ENCODE assay signal across 5 mouse cellular contexts in the genomic region with DNA sequence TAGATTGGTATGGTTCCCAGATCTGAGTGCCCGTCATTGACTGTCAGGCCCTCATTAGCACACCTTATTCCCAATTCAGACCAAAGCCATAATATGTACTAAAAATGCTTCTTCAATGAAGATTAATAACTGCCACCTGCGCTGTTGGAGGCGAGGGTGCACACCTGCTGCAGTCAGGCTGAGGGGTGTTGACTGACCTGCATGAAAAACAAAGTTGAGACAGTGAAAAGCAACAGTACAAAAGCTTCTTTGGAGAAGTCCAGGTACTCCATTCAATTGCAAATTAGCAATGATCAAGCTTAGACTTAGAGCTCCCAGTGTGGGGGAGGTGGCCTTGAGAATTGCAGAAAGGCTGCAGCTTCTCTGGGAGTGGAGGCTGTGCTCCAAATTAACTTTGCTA. TPM values are rescaled to one million over a fixed set of nuclear protein-coding genes. Genes with fewer than 3 reads are reported as not detected.
DNase-seq lines count a peak whose midpoint lies in the region; ATAC-seq and TF ChIP-seq lines count a peak whose summit lies in the region.
"Not testable (repeated sequence)": the region's sequence is repeated elsewhere in the genome, so short reads cannot be mapped to it uniquely, and the experiment has no call there.

No protein-coding gene starts in this region.

- WGBS in forebrain, embryonic 11.5 days = 80% methylated on average over 3 of the region's 3 CpGs
- WGBS in heart, embryonic 10.5 days = 81% methylated on average over 3 of the region's 3 CpGs

- not testable (repeated sequence) for DNase-seq in ES-E14 (ENCODE audit: low read depth, low spot score)
- DNase-seq in ZHBTc4 (ENCODE audit: low read depth, low spot score) = peak; percentile 83
- DNase-seq in forebrain, embryonic 11.5 days (ENCODE audit: low spot score) = peak; percentile 38
- peak; percentile 27 for DNase-seq in heart, embryonic 10.5 days (ENCODE audit: low spot score)

- not testable (repeated sequence) for H3K27me3 ChIP-seq in ES-Bruce4 (ENCODE audit: control insufficient read depth, insufficient read depth, low read length, poor library complexity, severe bottlenecking); forebrain, embryonic 11.5 days (ENCODE audit: control insufficient read depth, insufficient read depth, low read length); heart, embryonic 10.5 days (ENCODE audit: insufficient read depth, poor library complexity, severe bottlenecking)

- not testable (repeated sequence) for TF ChIP-seq CTCF in ES-Bruce4 (IDR thresholded peaks at IDR 0.05; ENCODE audit: low read depth, low read length)

- H3K4me3 ChIP-seq in ES-Bruce4 (ENCODE audit: low read depth, low read length); ES-E14 (ENCODE audit: insufficient read depth in 1 of 2, low read depth in 1 of 2, low read length in 2 of 2, poor library complexity in 1 of 2, severe bottlenecking in 1 of 2); forebrain, embryonic 11.5 days (ENCODE audit: low read depth, low read length); heart, embryonic 10.5 days: not testable (repeated sequence)

- not testable (repeated sequence) for H3K4me1 ChIP-seq in ES-Bruce4 (ENCODE audit: control insufficient read depth, insufficient read depth, low read length); ES-E14 (ENCODE audit: control insufficient read depth in 2 of 2, insufficient read depth in 2 of 2, low read length in 2 of 2, poor library complexity in 1 of 2); forebrain, embryonic 11.5 days (replicated peaks; ENCODE audit: control insufficient read depth, insufficient read depth, low read length); heart, embryonic 10.5 days

- ATAC-seq in forebrain, embryonic 11.5 days (replicated peaks; ENCODE audit: low FRiP score) = not testable (repeated sequence)

- peak; percentile 73 for TF ChIP-seq EP300 in ES-Bruce4 (IDR thresholded peaks at IDR 0.05; ENCODE audit: insufficient read depth, low read depth, low read length)

- H3K9ac ChIP-seq in ES-Bruce4 (ENCODE audit: low read depth, poor library complexity, severe bottlenecking); ES-E14 (ENCODE audit: insufficient read depth, low read depth, low read length, poor library complexity, severe bottlenecking); forebrain, embryonic 11.5 days (ENCODE audit: low read length): not testable (repeated sequence)

- peaks cover 33% of the 10 kb centered on the region for H3K36me3 ChIP-seq in ES-Bruce4 (ENCODE audit: control insufficient read depth, insufficient read depth, low read length, poor library complexity, severe bottlenecking)
- H3K36me3 ChIP-seq in ES-E14 (ENCODE audit: control insufficient read depth, insufficient read depth, low read length, poor library complexity, severe bottlenecking) = peaks cover 27% of the 10 kb centered on the region
- not testable (repeated sequence) for H3K36me3 ChIP-seq in forebrain, embryonic 11.5 days (ENCODE audit: control insufficient read depth, insufficient read depth, low read length); heart, embryonic 10.5 days

- peak overlapping the region; percentile 97 for H3K27ac ChIP-seq in ES-Bruce4 (ENCODE audit: insufficient read depth, low read length)
- H3K27ac ChIP-seq in ES-E14 (ENCODE audit: insufficient read depth, low read depth, low read length, poor library complexity, severe bottlenecking) = peak overlapping the region; percentile 98; the same call in 1 of the 2 replicates
- not testable (repeated sequence) for H3K27ac ChIP-seq in forebrain, embryonic 11.5 days (ENCODE audit: low read depth, low read length); heart, embryonic 10.5 days

- peaks cover 76% of the 10 kb centered on the region for H3K9me3 ChIP-seq in ES-Bruce4 (replicated peaks; ENCODE audit: control insufficient read depth, insufficient read depth, low read length, poor library complexity, severe bottlenecking)
- peaks cover 13% of the 10 kb centered on the region for H3K9me3 ChIP-seq in ES-E14 (ENCODE audit: control insufficient read depth, insufficient read depth, low read depth, low read length)
- H3K9me3 ChIP-seq in forebrain, embryonic 11.5 days (ENCODE audit: control insufficient read depth, low read length); heart, embryonic 10.5 days: not testable (repeated sequence)

- H3K4me2 ChIP-seq in forebrain, embryonic 11.5 days (ENCODE audit: low read depth, low read length, severe bottlenecking) = not testable (repeated sequence)

- in situ Hi-C loops in ES-E14 (cut with MboI; ENCODE audit: low sequenced_read_pairs in 2 of 2, unreplicated experiment in 2 of 2) = not testable (repeated sequence)

- not testable (repeated sequence) for TF ChIP-seq POLR2A in ES-Bruce4 (IDR thresholded peaks at IDR 0.05; ENCODE audit: insufficient read depth, low read length)

RNA-seq across cellular contexts. Expression of gene Abat, which starts 42.1 kb away (rescaled TPM):
- 1.8 and 2.8 TPM in 2 replicates for polyA plus RNA-seq in ES-Bruce4 (2011; ENCODE audit: insufficient read depth, insufficient read length, low read depth, missing spikeins)
- 2.3 and 4.3 TPM in 2 replicates for total RNA-seq in ES-E14 (2012; rRNA removed)
- 22.2 and 22.7 TPM in 2 replicates for polyA plus RNA-seq in forebrain, embryonic 11.5 days (2014; fragmentation: Nextera tagmentation; extraction: Ambion mirVana)
- 34.7 and 41.8 TPM in 2 replicates for polyA plus RNA-seq in heart, embryonic 10.5 days (2016; fragmentation: Nextera tagmentation; extraction: Ambion mirVana)
